Mouse (Mus musculus): ENCODE data around the gene Foxp2. TPM values are rescaled to one million over a fixed set of nuclear protein-coding genes. Genes with fewer than 3 reads are reported as not detected.

Foxp2 gene
- polyA plus RNA-seq (2012): not detected in 2 replicates

- TF ChIP-seq GATA1 (IDR thresholded peaks at IDR 0.05; ENCODE audit: low read length): no peak
Observed at GRCm38 (mm10) chr6:14901183-14901970, at the start of gene Foxp2. TSS of gene Foxp2 (plus strand) at chr6:14901349.

DNA sequence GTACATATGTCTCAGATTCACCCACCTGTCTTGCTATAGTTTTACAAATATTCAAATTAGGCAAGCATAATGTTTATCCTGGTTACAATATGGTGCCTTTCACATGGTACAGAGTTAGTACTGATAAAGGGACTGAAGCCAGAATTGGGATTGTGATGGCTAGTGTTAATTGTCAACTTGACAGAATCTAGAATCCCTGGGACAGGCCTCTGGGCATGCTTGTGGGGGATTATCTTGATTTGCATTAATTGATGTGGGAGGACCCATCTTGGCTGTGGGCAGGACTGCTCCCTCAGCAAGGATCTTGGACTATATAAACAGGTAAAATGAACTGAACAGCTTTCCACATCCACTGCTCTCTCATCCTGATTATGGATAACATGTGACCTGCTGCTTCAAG lies 15.9 kb upstream of the Foxp2 start:
- no peak for TF ChIP-seq GATA1 (IDR thresholded peaks at IDR 0.05; ENCODE audit: low read length)

DNA sequence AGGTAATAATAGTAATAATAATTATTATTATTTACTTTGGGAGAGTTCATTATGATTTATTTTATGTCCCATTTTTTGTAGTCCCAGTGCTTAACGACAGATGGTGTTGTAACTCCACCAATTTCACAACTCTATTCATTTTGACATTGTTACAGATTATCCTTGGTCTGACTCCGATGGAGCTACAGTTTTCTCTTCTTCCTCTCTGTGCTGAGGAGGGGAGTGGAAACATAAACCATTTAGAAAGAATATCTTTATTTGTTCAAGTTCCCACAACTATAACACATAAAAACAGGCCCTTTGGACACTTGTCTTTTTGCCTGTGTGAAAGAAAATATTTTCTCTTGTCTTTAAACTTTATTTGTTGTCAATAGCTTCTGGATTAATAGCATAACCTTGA lies 4.1 kb upstream of the Foxp2 start:
- TF ChIP-seq GATA1 (IDR thresholded peaks at IDR 0.05; ENCODE audit: low read length): no peak

DNA sequence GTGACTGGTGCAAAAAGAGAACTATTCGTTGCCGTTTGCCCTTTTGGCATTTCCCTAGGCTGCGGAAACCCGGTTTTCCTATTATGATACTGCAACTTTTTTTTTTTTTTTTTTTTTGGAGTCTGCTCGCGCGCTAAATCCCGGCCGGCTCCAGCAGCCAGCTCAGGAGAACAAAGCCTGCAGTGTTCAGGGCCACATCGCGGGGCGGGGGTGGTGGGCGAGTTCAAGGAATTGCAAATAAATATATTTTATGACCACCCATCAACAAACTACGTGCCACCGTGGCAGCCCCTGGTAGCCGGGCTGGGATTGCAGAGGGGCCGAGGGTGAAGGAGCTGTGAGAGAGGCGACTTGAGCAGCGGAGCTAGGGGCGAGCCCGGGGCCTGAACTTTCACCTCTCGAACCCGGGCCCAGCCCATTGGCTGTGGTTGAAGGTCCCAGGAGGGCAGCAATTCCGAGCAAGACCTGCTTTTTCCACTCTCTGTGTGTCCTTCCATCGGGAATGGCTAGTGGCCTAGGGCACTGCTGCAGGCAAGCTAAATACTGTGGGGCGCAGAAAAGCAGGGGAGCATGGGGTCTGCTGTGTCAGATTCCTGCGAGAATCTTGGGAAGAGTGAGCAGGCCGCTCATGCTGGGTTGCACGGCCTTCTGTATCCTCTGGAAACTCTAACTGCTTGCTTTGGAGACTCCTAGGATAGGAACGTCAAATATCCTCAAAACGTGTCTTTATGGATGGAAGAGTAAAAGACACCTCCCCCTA lies 2.9 kb upstream of the Foxp2 start:
- no peak for TF ChIP-seq GATA1 (IDR thresholded peaks at IDR 0.05; ENCODE audit: low read length)

DNA sequence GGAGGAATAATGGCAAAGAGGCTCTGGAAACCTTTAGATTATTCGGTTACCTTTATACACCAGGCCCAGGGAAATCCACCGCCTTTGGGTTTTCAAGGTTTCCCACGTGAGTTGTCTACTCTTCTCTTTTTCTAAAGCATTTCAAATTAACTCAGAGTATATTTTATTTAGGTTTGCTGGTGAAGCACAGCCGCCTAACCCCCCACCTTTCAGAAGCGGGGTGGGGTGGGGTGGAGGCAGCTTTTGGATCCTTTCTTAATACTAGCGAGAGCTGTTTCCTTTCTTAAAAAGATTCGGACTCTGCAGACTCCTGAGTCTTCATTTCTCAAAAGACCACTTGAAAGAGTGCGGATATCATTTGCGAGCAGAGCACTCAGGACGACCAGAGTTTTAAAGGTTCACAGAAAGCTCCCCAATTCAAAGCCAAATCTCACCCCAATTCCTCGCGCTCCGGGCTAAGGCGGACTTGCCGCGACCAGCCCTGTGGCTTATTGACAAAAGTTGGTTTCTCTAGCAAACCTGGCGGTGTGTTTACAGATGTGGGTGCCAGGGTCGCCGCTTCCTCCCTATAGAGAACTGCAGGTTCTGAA lies 2.0 kb upstream of the Foxp2 start:
- no peak for TF ChIP-seq GATA1 (IDR thresholded peaks at IDR 0.05; ENCODE audit: low read length)

- TF ChIP-seq GATA1 (IDR thresholded peaks at IDR 0.05; ENCODE audit: low read length): no peak
Observed at GRCm38 (mm10) chr6:14899936-14900578, 1.1 kb upstream of the Foxp2 start.

DNA sequence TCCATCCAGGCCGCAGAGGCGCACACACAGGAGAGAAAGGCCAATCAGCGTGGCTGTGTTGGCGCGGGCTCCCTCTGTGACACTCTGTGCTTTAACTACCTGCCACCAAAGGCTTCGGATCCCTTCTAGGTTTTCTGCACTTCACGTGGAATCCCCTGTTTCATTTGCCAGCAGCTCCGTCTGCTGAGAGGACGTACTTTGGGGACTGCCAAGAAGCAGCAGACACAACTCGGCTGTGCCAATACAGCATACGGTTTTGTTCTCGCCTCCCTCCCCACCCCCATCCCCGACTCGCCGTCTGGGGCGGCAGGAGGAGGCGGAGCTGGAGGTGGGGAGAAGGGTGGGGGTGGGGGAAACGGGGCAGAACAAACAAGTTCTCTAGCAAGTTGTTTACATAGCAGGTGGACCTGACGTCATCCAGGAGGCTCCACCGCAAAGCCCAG lies 549 bp upstream of the Foxp2 start:
- TF ChIP-seq GATA1 (IDR thresholded peaks at IDR 0.05; ENCODE audit: low read length): no peak

DNA sequence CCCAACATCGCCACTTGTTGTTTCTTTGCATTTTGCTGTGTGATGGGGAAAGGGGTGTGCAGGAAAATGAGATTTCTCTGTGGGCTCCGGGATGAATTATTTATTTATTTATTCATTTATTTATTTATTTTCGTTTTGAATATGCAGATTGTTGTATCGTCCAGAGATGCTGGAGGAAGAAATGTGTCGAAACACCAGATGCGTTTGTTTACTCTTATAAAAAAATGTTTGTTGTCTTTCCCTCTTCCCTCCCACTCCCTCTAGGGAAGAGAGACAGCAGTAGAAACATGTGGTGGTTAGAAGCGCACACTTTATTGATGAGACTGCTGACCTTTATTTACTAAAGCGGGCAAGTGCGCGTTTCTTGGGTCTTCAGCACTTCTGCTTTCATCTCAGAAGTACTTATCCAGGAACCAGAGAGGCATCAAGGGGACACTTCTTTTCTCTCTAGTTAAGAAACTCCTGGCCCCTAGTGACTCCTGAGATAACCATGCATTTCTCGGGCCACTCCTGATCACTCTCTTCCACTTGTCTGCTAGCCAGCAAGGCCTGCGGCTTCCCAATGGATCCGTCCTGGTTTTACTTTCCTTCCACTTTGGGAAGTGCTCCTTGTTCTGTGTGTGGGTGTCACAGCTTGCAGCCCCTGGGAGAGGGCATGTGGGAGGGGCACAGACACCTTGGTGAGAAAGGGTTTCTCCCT lies 972 bp downstream of the Foxp2 start:
- TF ChIP-seq GATA1 (IDR thresholded peaks at IDR 0.05; ENCODE audit: low read length): no peak

GRCm38 (mm10) chr6:14903271-14903965 lies 2.3 kb downstream of the Foxp2 start:
- no peak for TF ChIP-seq GATA1 (IDR thresholded peaks at IDR 0.05; ENCODE audit: low read length)

DNA sequence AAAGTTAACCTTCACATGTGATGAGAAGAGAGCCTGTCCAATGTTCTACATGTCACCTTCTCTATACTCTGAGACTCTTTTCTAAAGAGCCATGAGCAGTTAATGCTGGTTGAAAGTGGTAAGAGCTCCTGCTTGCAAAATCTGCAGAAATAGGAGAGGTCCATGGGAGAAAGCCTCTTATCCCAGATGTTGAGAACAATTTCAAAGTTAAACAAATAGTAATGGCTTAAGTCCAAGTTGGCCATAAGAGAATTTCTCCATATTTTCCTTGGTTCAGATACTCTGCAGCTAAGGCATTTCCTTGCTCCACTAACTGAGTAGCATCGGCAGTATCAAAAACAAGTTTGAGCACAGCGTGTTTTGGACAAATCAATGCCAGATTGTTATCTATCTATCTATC lies 13.9 kb downstream of the Foxp2 start:
- TF ChIP-seq GATA1 (IDR thresholded peaks at IDR 0.05; ENCODE audit: low read length): no peak

DNA sequence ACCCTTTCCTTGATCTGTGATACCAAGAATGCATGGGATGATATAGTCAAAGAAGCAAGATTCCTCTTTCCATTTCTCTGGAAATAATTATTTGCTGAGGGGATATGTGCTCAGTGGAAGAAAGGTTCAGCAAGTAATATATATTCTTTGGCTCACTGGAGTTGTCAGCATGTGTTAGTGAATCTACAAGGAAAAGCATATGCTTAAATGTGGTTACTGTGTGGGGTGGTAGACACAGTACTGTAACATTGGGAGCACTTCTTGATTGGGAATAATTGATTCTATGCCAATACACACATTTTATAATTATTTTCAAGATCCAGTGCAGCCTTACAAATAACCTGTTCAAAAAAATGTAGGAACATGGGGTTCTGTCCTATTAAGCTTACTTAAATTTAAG lies 21.6 kb downstream of the Foxp2 start:
- TF ChIP-seq GATA1 (IDR thresholded peaks at IDR 0.05; ENCODE audit: low read length): no peak

- no peak for TF ChIP-seq GATA1 (IDR thresholded peaks at IDR 0.05; ENCODE audit: low read length)
Observed at GRCm38 (mm10) chr6:14924976-14925489, 23.9 kb downstream of the Foxp2 start.

DNA sequence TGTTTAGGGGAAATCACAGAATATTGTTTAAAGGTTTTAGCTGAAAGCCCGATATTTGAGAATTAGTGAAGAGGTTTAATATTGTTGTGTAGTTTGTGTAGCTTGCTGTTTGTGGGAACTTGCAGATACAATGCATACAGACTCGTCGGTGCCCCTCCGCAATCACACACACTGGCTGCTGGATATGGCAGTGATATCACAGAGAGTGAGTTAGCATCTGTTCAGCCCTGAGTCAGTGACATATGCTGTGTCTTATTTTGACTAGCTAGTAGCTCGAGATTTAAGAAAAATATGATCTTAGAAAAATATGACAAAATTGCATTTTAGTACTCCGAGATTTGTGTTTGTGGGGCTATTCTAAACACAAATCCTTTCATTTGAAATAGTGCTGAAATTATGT lies 49.9 kb downstream of the Foxp2 start:
- TF ChIP-seq GATA1 (IDR thresholded peaks at IDR 0.05; ENCODE audit: low read length): no peak

DNA sequence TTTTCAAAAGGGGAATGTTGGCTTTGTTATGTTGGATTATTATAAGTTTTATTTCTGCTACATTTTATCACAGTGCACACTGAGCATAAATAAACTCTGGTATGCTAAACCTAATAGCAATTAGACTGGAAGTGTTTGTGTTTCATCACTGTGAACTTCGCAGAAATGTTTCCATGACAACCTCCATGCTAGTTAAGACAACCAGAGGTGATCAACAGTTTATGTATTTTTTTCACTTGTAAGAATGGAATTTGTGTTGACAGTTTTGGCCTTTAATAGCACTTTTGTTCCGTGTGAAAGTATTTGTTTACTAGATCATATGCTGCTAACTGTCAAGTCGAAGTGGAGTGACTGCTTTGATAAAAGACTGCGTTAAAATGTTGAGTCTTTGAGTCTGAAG lies 51.6 kb downstream of the Foxp2 start:
- no peak for TF ChIP-seq GATA1 (IDR thresholded peaks at IDR 0.05; ENCODE audit: low read length)
